Mouse (Mus musculus) MEL (cell line): ENCODE measurements around the gene Pdzd7. TPM values are rescaled to one million over a fixed set of nuclear protein-coding genes. Genes with fewer than 3 reads are reported as not detected.

ENCODE experiments used
- DNase-seq: peaks from one replicate; pipeline ENCODE4 v3.0.0; 2011; ENCODE audit warnings: low read depth, low spot score
- H3K27ac ChIP-seq: 2 replicates; pipeline ENCODE4 v1.5.1; 2012; ENCODE audit warnings: low read depth, mild to moderate bottlenecking, control low read depth, low read length, moderate library complexity; ENCODE audit not compliant: control insufficient read depth
- H3K27me3 ChIP-seq, 2 experiments: fragments of 150-350 bp in 1 of 2; sonication (generic) in 1 of 2; 2 replicates each; pipeline ENCODE4 v1.6.1; 2012; ENCODE audit warnings: low read length in 2 of 2, mild to moderate bottlenecking in 2 of 2, improper control_type of control experiment in 1 of 2, moderate library complexity in 1 of 2; ENCODE audit not compliant: insufficient read depth in 2 of 2, control insufficient read depth in 1 of 2
- H3K36me3 ChIP-seq, 2 experiments: 2 replicates each; pipeline ENCODE4 v1.6.1; 2012 to 2014; ENCODE audit warnings: low read length in 2 of 2, improper control_type of control experiment in 1 of 2, inconsistent platforms in 1 of 2, mild to moderate bottlenecking in 1 of 2; ENCODE audit not compliant: insufficient read depth in 2 of 2, control insufficient read depth in 1 of 2
- H3K4me1 ChIP-seq, 2 experiments: fragments of 150-350 bp in 1 of 2; sonication (generic) in 1 of 2; 2 replicates each; pipeline ENCODE4 v1.6.1; 2012; ENCODE audit warnings: low read length in 2 of 2, improper control_type of control experiment in 1 of 2, mild to moderate bottlenecking in 1 of 2; ENCODE audit not compliant: insufficient read depth in 2 of 2, control insufficient read depth in 1 of 2
- H3K4me3 ChIP-seq, 2 experiments: fragments of 150-350 bp in 1 of 2; sonication (generic) in 1 of 2; 2 replicates each; pipeline ENCODE4 v1.5.1; 2012; ENCODE audit warnings: low read depth in 2 of 2, low read length in 2 of 2, mild to moderate bottlenecking in 2 of 2, moderate library complexity in 2 of 2, control low read depth in 1 of 2, improper control_type of control experiment in 1 of 2; ENCODE audit not compliant: control insufficient read depth in 1 of 2, insufficient read depth in 1 of 2
- H3K79me2 ChIP-seq: 2 replicates; pipeline ENCODE4 v1.6.1; 2012; ENCODE audit warnings: mild to moderate bottlenecking, low read length, moderate library complexity; ENCODE audit not compliant: control insufficient read depth, poor library complexity, insufficient read depth
- H3K9ac ChIP-seq: 2 replicates; pipeline ENCODE4 v1.6.1; 2012; ENCODE audit warnings: low read depth, mild to moderate bottlenecking, control low read depth, low read length, moderate library complexity; ENCODE audit not compliant: control insufficient read depth, poor library complexity, severe bottlenecking
- H3K9me3 ChIP-seq: fragments of 150-350 bp; sonication (generic); replicated peaks from 2 replicates; pipeline ENCODE4 v1.6.1; 2012; ENCODE audit warnings: mild to moderate bottlenecking, low read length, improper control_type of control experiment, moderate library complexity; ENCODE audit not compliant: insufficient read depth
- BHLHE40 ChIP-seq: IDR thresholded peaks from 2 replicates; pipeline ENCODE4 v1.6.1; 2012; ENCODE audit warnings: low read depth, mild to moderate bottlenecking, inconsistent platforms, low read length, improper control_type of control experiment, borderline replicate concordance
- CHD1 ChIP-seq: IDR thresholded peaks from 2 replicates; pipeline ENCODE4 v1.6.1; 2012; ENCODE audit warnings: low read depth, mild to moderate bottlenecking, inconsistent platforms, low read length, improper control_type of control experiment
- E2F4 ChIP-seq: IDR thresholded peaks from 2 replicates; pipeline ENCODE4 v1.6.1; 2011; ENCODE audit warnings: low read depth, low read length, improper control_type of control experiment, borderline replicate concordance
- EP300 ChIP-seq, 2 experiments: IDR thresholded peaks; 2 replicates each; pipeline ENCODE4 v1.6.1; 2011; ENCODE audit warnings: improper control_type of control experiment in 2 of 2, low read length in 2 of 2, low read depth in 1 of 2, mild to moderate bottlenecking in 1 of 2
- ETS1 ChIP-seq: IDR thresholded peaks from 2 replicates; pipeline ENCODE4 v1.6.1; 2012; ENCODE audit warnings: low read depth, mild to moderate bottlenecking, inconsistent platforms, low read length, improper control_type of control experiment, moderate library complexity
- GABPA ChIP-seq: IDR thresholded peaks from 2 replicates; pipeline ENCODE4 v1.6.1; 2012; ENCODE audit warnings: low read depth, mild to moderate bottlenecking, inconsistent platforms, low read length, improper control_type of control experiment, moderate library complexity
- GATA1 ChIP-seq: IDR thresholded peaks from 2 replicates; pipeline ENCODE4 v1.6.1; 2011; ENCODE audit warnings: low read depth, low read length, improper control_type of control experiment
- HCFC1 ChIP-seq: IDR thresholded peaks from 2 replicates; pipeline ENCODE4 v1.6.1; 2012; ENCODE audit warnings: low read depth, mild to moderate bottlenecking, inconsistent platforms, low read length, improper control_type of control experiment, moderate library complexity
- JUND ChIP-seq: IDR thresholded peaks from 2 replicates; pipeline ENCODE4 v1.6.1; 2011; ENCODE audit warnings: low read depth, mild to moderate bottlenecking, improper control_type of control experiment, low read length
- MAX ChIP-seq: IDR thresholded peaks from 2 replicates; pipeline ENCODE4 v1.6.1; 2011; ENCODE audit warnings: low read length, improper control_type of control experiment
- MXI1 ChIP-seq: IDR thresholded peaks from 2 replicates; pipeline ENCODE4 v1.6.1; 2011; ENCODE audit warnings: mild to moderate bottlenecking, low read depth, low read length, improper control_type of control experiment
- MYB ChIP-seq: IDR thresholded peaks from 2 replicates; pipeline ENCODE4 v1.6.1; 2011; ENCODE audit warnings: mild to moderate bottlenecking, low read depth, low read length, improper control_type of control experiment
- MYC ChIP-seq: IDR thresholded peaks from 2 replicates; pipeline ENCODE4 v1.6.1; 2011; ENCODE audit warnings: low read depth, mild to moderate bottlenecking, low read length, improper control_type of control experiment, moderate library complexity
- POLR2AphosphoS5 ChIP-seq: IDR thresholded peaks from 2 replicates; pipeline ENCODE4 v1.6.1; 2012; ENCODE audit warnings: low read depth, borderline replicate concordance, mild to moderate bottlenecking, inconsistent platforms, low read length, moderate library complexity, mixed read lengths
- RCOR1 ChIP-seq: IDR thresholded peaks from 2 replicates; pipeline ENCODE4 v1.6.1; 2012; ENCODE audit warnings: low read depth, mild to moderate bottlenecking, inconsistent platforms, low read length, improper control_type of control experiment
- SIN3A ChIP-seq: IDR thresholded peaks from 2 replicates; pipeline ENCODE4 v1.6.1; 2012; ENCODE audit warnings: low read length, improper control_type of control experiment, inconsistent platforms
- TAL1 ChIP-seq: IDR thresholded peaks from 2 replicates; pipeline ENCODE4 v1.6.1; 2012; ENCODE audit warnings: mild to moderate bottlenecking, inconsistent platforms, low read length, moderate library complexity, mixed read lengths
- TBP ChIP-seq: IDR thresholded peaks from 2 replicates; pipeline ENCODE4 v1.8.0; 2011; ENCODE audit warnings: low read depth, low read length, improper control_type of control experiment
- TCF12 ChIP-seq: IDR thresholded peaks from 2 replicates; pipeline ENCODE4 v1.6.1; 2014; ENCODE audit warnings: low read depth, mild to moderate bottlenecking, inconsistent platforms, low read length, improper control_type of control experiment, moderate library complexity
- ZNF384 ChIP-seq: IDR thresholded peaks from 2 replicates; pipeline ENCODE4 v1.6.1; 2012; ENCODE audit warnings: low read depth, mild to moderate bottlenecking, inconsistent platforms, low read length, improper control_type of control experiment
- polyA plus RNA-seq, 2 experiments: library from polyadenylated mRNA; stranded (reverse) in 1 of 2; unstranded in 1 of 2; fragments of >175 nt in 1 of 2; fragments of >200 nt in 1 of 2; gene quantifications; 2 replicates each; pipeline versions ENCODE4 v1.2.1 to v1.2.4; 2012; ENCODE audit warnings: low replicate concordance in 2 of 2, low read depth in 1 of 2; ENCODE audit not compliant: insufficient read length in 2 of 2, insufficient read depth in 1 of 2, missing spikeins in 1 of 2
- total RNA-seq: library from RNA; depleted of rRNA; stranded (reverse); fragments of 300-350 nt; gene quantifications from 2 replicates; pipeline ENCODE4 v1.2.3, GENCODE M21; 2012

Gene Pdzd7
- total and polyA plus RNA-seq, 3 experiments: 0.08 to 0.56 TPM; not detected in 1

DNA sequence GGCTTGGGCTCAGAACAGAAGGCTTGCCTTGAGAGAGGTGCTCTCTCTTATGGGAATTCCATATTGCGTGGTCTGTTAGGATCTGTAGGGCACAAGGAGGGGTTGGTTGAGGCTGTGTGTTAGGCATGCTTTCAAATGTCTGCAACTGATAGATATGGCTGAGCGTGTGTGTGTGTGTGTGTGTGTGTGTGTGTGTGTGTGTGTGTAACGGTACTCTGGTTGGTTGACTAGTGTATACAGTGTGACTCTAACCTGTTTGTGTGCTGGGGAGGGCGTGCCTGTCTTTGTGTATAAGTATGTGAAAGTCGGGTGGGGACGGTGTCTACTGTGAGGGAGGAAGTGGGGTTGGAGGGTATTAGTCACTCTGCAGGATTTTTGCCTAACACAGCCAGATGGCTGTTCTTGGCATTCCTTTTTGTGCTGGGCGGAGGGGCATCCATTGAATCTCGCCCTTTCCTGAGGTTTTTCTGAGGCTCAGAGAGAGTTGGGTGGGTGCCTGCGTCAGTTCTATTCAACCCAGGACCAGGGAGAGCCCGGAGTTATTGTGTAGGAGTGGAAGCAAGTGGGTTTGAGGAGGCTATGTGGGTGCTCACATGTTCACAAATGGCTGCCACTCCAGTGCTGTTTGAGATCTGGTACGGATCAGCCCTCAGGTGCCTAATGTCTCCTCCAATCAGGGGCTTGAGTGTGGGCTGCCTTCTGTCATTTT, 2.6 kb upstream of the Pdzd7 start:
- peak overlapping the region; percentile 71 for H3K9ac ChIP-seq
- peak; percentile 92 for DNase-seq
- peaks cover 0 to 4% of the 10 kb centered on the region in 2 experiments; a peak in 1 of 4 replicates for H3K27me3 ChIP-seq
- H3K27ac ChIP-seq: peak overlapping the region; percentile 94
- TF ChIP-seq GABPA (no peak), EP300 (IDR thresholded peaks at IDR 0.05; ENCODE audit: low read depth in 1 of 2, low read length in 2 of 2) (peak; percentile 57 to 85), MXI1 (peak; percentile 93), TCF12 (peak; percentile 85), POLR2AphosphoS5 (peak; percentile 86; the same call in 1 of the 2 replicates), MYB (peak; percentile 70; the same call in 1 of the 2 replicates), TAL1 (peak; percentile 81), E2F4 (no peak), TBP (no peak), HCFC1 (0 out of 2 replicates have a peak, but pooled peaks have one; percentile 10), MAX (peak; percentile 49), JUND (0 out of 2 replicates have a peak, but pooled peaks have one; percentile 48), SIN3A (peak; percentile 75), RCOR1 (0 out of 2 replicates have a peak, but pooled peaks have one; percentile 19), MYC (peak; percentile 47; the same call in 1 of the 2 replicates), ETS1 (peak; percentile 68), BHLHE40 (peak; percentile 57; the same call in 1 of the 2 replicates), ZNF384 (no peak), GATA1 (peak; percentile 59; the same call in 1 of the 2 replicates), CHD1 (no peak)
- no peaks in the 10 kb centered on the region for H3K9me3 ChIP-seq
- H3K36me3 ChIP-seq: peaks cover 0 to 5% of the 10 kb centered on the region in 2 experiments; a peak in 1 of 4 replicates
- H3K4me3 ChIP-seq: peak overlapping the region; percentile 63 to 69
- no peaks in the 10 kb centered on the region for H3K79me2 ChIP-seq
- peaks cover 5 to 13% of the 10 kb centered on the region in 2 experiments; a peak in 3 of 4 replicates for H3K4me1 ChIP-seq
